Mouse (Mus musculus) intestine, embryonic 15.5 days (tissue): ENCODE results near the gene Slc27a5. TPM values are rescaled to one million over a fixed set of nuclear protein-coding genes. Genes with fewer than 3 reads are reported as not detected.

ENCODE experiments used
- polyA plus RNA-seq: library from polyadenylated mRNA; unstranded; fragments of >200 nt; fragmentation: Nextera tagmentation; extraction: Ambion mirVana; gene quantifications from 2 replicates; pipeline ENCODE4 v1.2.1, GENCODE M21; 2015

The Slc27a5 gene
- polyA plus RNA-seq, 1 experiment from 2014 or later, result 0.41 TPM

Other genes starting within 250 kb of the Slc27a5 start
- gene Zscan18, start 194.6 kb downstream of the Slc27a5 start, polyA plus RNA-seq, result 4.3 and 4.6 TPM in 2 replicates
- 10.6 and 10.8 TPM in 2 replicates for gene Zfp329, start 179.3 kb downstream of the Slc27a5 start, polyA plus RNA-seq
- 27.5 and 27.9 TPM in 2 replicates for gene Zfp110, start 163.4 kb downstream of the Slc27a5 start, polyA plus RNA-seq
- 3.1 and 3.3 TPM in 2 replicates for gene Zfp128, start 117.0 kb downstream of the Slc27a5 start, polyA plus RNA-seq
- gene Zscan22, start 100.4 kb downstream of the Slc27a5 start, polyA plus RNA-seq, result 12.2 and 12.7 TPM in 2 replicates
- gene Rps5, start 75.9 kb downstream of the Slc27a5 start, polyA plus RNA-seq, result 1,008 and 1,147 TPM in 2 replicates
- gene Rnf225, start 70.8 kb downstream of the Slc27a5 start, polyA plus RNA-seq, result 0.33 and 0.47 TPM in 2 replicates
- 8.3 and 8.6 TPM in 2 replicates for gene Zfp324, start 32.4 kb downstream of the Slc27a5 start, polyA plus RNA-seq
- 6.7 and 6.8 TPM in 2 replicates for gene Zfp446, start 20.3 kb downstream of the Slc27a5 start, polyA plus RNA-seq
- 218 and 244 TPM in 2 replicates for gene Trim28, start 922 bp upstream of the Slc27a5 start, polyA plus RNA-seq
- gene Zbtb45, start 11.8 kb upstream of the Slc27a5 start, polyA plus RNA-seq, result 20.7 and 21.2 TPM in 2 replicates
- 162 and 177 TPM in 2 replicates for gene Chmp2a, start 36.6 kb upstream of the Slc27a5 start, polyA plus RNA-seq
- 109 and 118 TPM in 2 replicates for gene Ube2m, start 40.1 kb upstream of the Slc27a5 start, polyA plus RNA-seq
- 2.1 and 2.5 TPM in 2 replicates for gene Mzf1, start 56.6 kb upstream of the Slc27a5 start, polyA plus RNA-seq
- not detected in 2 replicates for gene Vmn1r85, start 97.0 kb upstream of the Slc27a5 start, polyA plus RNA-seq
- not detected in 2 replicates for gene Vmn1r86, start 121.7 kb upstream of the Slc27a5 start, polyA plus RNA-seq
- gene Vmn1r87, start 142.0 kb upstream of the Slc27a5 start, polyA plus RNA-seq, result not detected in 2 replicates
- not detected in 2 replicates for gene Vmn1r88, start 161.4 kb upstream of the Slc27a5 start, polyA plus RNA-seq
- gene Vmn1r89, start 214.8 kb upstream of the Slc27a5 start, polyA plus RNA-seq, result not detected in 2 replicates